Mouse (Mus musculus) fibroblast of lung, adult 2 months (primary cell): ENCODE measurements around the gene Phf14.
"Not testable (repeated sequence)": the region's sequence is repeated elsewhere in the genome, so short reads cannot be mapped to it uniquely, and the experiment has no call there.

ENCODE experiments used
- DNase-seq: peaks from one replicate; pipeline ENCODE4 v3.0.0-alpha.2; 2011; ENCODE audit warnings: low read depth

Phf14 gene

DNA sequence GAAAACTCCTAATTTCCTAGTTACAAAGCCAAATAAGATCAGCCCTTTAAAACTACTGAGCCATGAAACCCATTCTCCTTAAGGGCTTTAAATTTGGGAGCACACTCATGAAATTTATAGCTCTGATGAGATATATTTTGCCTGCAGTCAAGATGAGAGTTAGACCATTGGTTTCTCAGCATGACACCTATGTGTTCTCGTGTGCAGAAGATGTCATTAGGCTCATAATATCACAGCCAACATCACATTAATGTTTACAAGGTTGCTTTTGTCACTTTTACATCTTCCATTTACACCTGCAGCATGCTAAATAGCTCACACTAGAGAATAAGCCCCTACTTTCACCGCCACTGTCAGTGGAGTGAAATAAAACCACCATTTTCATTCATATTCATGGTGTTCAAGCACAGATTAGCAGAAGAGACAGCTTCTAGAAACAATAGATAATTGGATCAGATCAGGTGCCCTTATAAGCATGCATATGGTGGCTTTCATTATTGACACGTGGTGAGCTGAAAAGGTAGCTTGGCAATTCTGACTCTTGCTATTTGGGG lies 181.9 kb downstream of the Phf14 start:
- no peak for DNase-seq

DNA sequence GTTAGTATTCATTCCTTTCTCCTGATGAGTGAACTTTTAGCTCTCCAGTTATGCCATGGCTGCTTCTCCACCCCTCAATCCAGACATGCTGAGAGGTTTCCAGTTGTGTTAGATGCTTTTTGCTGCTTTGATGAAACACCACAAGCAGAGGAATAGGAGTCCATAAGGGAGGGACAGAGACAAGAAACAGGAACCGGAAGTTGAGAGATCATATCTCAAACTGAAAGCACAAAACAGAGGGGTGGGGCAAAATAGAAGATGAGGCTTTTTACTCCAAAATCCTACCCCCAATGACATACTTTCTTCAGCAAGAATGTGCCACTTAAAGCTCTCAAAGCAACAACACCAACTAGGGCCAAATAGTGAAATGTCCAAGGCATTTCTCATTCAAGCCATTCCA lies 188.1 kb downstream of the Phf14 start:
- DNase-seq: no peak

DNA sequence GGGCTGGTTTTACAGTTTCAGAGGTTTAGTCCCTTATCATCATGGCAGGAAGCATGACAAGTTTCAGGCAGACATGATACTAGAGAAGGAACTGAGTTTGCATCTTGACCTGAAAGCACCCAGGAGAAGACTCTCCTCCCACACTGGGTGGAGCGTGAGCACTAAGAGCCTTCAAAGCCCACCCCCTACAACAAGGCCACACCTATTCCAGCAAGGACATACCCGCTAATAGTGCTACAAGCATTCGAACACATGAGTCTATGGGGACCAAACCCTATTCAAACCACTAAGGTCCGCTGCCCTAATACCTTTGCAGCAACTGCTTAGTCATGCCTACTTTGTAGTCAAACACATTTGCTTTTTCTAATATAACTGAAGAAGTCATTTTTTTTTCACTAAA lies 189.5 kb downstream of the Phf14 start:
- no peak for DNase-seq

DNA sequence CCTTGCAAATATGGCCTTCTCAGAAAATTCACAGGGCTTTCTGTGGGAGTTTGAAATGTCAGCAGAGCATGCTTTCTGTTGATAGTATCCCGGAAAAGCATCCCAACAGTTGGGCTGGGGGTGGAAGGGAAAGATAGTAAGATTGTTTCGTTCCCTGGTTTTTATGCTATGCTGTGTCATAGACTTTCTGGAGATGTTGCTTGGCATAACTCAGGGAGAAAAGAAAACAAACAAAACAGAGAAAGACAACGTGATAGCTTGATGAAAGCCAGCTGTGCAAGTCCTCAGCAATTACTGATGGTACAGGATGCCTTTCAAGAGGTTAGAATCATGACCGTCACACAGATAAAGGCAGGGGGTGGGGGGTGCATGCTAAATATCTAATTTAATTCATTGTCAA lies 197.5 kb downstream of the Phf14 start:
- no peak for DNase-seq

DNA sequence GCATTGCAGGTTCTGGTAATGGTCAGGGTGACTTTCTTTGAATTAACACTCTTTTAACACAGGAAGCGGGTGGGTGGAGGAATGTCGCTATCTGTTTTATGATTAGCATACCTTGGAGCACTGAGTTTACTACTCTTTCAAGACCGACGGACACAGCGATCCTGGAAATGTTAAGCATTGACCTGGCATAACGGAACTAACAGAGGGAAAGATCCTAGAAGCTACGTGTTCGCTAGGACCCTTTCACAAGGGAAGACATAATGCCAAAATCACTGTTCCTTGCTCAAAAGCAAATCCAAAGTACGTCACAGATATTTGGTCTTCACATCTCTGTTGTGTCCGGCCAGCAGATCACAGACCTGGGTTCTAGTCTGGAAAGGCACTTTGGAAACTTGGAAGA lies 199.7 kb downstream of the Phf14 start:
- no peak for DNase-seq

DNA sequence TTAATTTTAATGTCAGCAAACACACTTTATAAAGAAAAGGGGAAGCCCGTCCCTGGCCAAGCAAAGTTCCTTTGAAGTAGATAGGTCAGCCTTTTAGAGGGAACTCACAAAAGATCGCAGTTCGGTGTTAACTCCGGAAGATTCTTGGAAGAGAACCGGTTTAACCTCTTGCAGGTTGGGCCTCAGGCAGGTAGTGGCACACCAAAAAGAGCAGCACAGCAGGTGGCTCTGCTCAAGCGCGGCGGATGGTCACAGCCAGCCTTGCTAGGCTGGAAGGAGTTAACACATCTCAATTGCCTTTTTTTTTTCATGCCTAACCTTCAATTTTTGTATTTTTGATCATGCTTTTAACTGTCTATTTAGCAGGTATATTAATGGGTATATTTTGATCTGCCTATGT lies 200.2 kb downstream of the Phf14 start:
- no peak for DNase-seq

DNA sequence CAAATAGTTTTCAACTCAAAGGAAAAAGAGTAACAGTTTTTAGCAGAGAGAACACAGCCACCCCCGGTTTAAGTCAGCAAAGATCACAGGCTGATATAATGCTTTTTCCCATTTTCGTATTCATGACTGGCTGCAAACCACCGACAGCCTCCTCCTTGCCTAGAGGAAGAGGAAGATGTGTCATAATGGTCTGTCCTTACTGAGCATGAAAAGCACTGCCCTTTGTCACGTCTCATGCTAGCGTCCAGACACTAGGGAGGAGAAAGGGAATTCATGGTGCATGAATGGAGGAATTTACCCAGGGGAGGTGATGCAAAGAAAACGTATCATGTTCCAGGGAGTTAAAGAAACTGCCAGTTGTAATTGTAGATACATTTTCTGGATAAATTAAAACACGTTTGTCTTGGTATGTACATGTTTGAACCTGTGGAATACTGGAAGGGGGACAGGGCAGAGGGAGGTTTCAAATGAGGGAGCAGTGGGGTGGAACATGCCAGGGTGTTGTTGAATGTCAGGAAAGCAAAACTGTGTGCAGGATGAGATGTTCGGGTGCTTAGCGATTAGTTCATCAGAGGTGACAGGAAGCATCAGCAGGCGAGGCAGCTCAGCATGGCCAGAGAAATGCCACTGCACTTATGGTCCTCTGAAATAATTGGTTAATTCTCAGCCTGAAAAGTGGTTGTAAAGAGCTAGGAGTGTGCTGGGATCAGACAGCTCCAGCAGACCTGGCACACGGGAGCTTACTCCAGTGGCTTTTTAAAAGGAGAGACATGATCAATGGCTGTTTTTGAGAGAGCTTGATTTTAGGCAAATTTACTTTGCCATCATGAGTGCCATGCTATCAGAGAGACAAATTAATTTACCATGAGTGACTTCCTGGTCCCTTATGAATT lies 209.6 kb downstream of the Phf14 start:
- no peak for DNase-seq

DNA sequence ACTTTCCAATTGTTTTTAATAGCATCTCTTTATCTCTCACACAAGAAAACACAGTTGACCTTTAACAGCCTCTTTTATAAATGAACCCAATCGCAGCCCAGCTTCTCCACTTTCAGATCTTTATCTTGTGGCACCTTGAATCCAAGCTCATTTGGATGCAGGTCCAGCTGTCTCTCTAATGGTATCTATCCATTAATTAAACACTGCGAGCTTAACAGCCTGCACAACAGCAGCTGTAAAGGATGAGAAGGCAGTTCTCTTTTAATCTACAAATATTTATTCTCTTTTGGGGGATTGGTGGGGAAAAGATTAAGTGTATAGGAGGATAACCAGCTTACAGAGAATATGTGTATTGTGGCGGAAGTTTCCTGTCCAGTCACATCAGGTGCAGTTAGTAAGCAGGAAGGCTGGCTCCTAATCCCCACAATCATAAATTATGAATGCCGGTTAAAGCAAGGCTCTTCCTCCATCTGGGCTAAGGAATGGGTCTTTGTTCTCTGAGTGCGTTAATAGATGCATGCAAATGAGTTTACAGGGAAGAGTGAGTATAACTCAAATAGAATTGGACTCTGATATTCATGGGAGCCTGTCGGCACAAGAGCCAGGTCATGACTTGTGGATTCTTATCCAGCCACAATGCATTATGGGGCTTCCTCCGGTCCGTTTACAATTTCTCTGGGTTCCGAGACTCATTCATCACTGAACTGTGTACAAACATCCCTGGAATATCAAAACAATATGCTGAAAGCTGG lies 210.4 kb downstream of the Phf14 start:
- no peak for DNase-seq

DNA sequence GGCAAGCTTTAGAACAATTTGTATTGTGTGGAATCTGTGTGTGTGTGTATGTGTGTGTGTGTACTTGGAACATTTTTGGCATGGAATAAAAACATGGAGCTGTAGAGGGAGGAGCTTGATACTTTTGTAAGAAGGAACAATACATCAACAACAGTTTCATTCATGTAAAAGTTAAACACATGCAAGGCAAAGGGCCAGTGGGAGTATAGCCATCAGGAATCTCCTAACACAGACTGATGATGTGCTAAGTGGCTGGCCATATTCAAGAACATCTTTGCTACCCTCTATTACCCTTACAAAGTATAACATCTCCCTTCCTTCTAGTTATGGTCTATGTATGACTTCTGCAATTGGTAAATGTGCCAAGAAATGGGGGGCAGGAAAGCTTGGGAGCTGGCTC lies 215.2 kb downstream of the Phf14 start:
- no peak for DNase-seq

DNA sequence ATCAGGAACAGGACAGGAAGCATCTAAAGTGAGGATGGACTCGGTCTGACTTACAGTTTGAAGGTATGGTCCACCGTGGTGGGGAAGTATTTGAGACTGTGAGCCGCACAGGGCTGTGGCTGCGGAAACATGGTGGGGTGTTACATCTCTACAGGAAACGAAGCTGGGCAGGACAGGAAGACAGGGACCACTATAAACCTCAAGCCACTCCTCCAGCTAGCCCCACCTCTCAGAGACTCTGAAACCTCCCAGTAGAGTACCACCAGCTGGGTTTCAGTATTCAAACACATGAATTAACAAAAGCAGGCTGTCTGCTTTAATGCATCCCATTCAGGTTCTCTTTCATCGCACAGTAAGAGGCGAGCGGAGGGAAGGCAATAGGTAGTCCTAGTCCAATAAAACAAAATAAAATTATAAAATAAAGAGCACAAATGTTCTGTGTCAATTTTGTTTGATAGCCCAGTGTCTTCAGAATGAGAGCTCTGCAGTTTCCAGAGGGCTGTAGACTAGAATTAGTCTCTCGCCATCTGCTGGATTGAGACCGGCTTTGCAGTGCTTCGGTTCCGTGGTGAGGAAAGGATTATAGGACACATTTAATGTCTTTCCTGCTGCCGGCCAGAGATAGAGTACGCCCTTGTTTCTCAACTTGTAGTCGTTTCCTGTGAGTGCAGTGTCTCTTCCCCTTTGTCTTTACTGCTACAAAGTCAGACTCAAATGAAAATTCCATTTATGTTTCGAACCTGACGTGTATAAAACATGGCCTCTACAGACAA lies 217.6 kb downstream of the Phf14 start:
- DNase-seq: peak; percentile 15

DNA sequence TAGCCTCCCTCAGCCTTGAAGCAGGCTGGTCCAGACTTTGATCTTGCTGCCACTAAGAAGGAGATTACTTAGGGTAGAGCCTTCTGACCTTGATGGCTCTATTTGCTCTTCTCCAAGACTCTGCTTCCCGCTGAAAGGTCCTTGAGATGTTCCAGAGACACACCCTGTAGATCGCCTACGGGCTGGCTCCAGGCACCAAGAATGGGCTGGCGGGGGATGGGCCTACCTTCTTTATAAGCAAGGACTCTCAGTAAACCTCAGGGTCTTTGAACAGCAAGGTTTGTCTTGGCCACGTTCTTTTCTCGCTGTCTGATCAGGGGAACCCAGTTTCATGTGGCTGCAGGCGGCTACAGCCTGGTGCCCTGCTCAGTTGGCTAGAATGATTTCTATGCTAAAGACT lies 219.0 kb downstream of the Phf14 start:
- DNase-seq: not testable (repeated sequence)

DNA sequence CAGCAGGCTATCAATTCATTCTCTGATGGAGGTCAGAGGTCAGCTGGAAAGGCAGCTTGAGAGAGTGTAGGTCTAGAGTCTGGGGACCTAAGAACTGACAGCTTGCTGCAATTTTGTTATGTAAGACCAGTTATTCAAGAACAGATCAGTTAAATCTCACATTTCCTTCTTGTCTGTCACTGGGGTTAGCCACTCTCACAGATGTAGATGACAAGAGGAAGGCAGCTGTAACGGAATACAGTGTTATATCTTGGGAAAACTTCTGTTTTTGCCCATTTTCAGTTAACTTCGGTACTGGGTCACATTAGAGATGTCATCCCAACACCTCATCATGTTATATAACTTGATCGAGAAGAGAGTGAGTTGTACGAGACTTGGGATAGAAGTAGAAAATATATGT lies 219.7 kb downstream of the Phf14 start:
- DNase-seq: no peak
